21 mouse cellular contexts compared by ENCODE assay signal in genomic region chrX:99609591-99609990, GRCm38 (mm10).
A peak's percentile ranks its signal among the peaks of the same experiment; 100 is the strongest.
DNase-seq lines count a peak whose midpoint lies in the region; ATAC-seq and TF ChIP-seq lines count a peak whose summit lies in the region.
"Had no signal": no experiment of that assay in that cellular context is flagged by ENCODE, and none has a peak within 500 bp of the region (broad histone marks: within the 10 kb centered on the region; RNA-seq: fewer than 3 reads in every experiment).

No protein-coding gene starts in this region.

- no peaks in the 10 kb centered on the region for H3K9me3 ChIP-seq in kidney, embryonic 14.5 days (ENCODE audit: control insufficient read depth, low read length)
- no peaks in the 10 kb centered on the region for H3K9me3 ChIP-seq in liver, embryonic 12.5 days (replicated peaks)
- H3K9me3 ChIP-seq: forebrain, embryonic 13.5 days; heart, embryonic 15.5 days; hindbrain, embryonic 13.5 days had no signal

- no peaks in the 10 kb centered on the region for H3K27me3 ChIP-seq in kidney, adult 2 months (replicated peaks; ENCODE audit: control insufficient read depth, insufficient read depth, low read length)
- no peaks in the 10 kb centered on the region for H3K27me3 ChIP-seq in kidney, embryonic 14.5 days (ENCODE audit: control insufficient read depth, insufficient read depth, low read length)
- H3K27me3 ChIP-seq in liver, embryonic 12.5 days (replicated peaks) = peaks cover 69% of the 10 kb centered on the region
- H3K27me3 ChIP-seq: CH12.LX had no signal

- H3K4me3 ChIP-seq in kidney, adult 2 months (ENCODE audit: insufficient read depth, low read depth, low read length) = no peak overlapping the region
- no peak overlapping the region for H3K4me3 ChIP-seq in kidney, embryonic 14.5 days (ENCODE audit: low read length)
- no peak overlapping the region for H3K4me3 ChIP-seq in liver, embryonic 12.5 days
- H3K4me3 ChIP-seq: forebrain, embryonic 13.5 days; heart, embryonic 15.5 days; hindbrain, embryonic 13.5 days had no signal

- no peak for ATAC-seq in kidney, embryonic 14.5 days (ENCODE audit: low FRiP score, low TSS enrichment)
- ATAC-seq in liver, embryonic 12.5 days = no peak
- ATAC-seq: forebrain, embryonic 13.5 days; hindbrain, postnatal 0 days had no signal

- H3K27ac ChIP-seq in kidney, adult 2 months (ENCODE audit: insufficient read depth, low read depth, low read length) = no peak overlapping the region
- H3K27ac ChIP-seq in kidney, embryonic 14.5 days (ENCODE audit: low read depth, low read length) = no peak overlapping the region
- no peak overlapping the region for H3K27ac ChIP-seq in liver, embryonic 12.5 days
- H3K27ac ChIP-seq: forebrain, embryonic 13.5 days; heart, embryonic 15.5 days; hindbrain, postnatal 0 days had no signal

- H3K36me3 ChIP-seq in kidney, adult 2 months (ENCODE audit: control insufficient read depth, insufficient read depth, low read length) = no peaks in the 10 kb centered on the region
- no peaks in the 10 kb centered on the region for H3K36me3 ChIP-seq in kidney, embryonic 14.5 days (ENCODE audit: control insufficient read depth, insufficient read depth, low read length)
- no peaks in the 10 kb centered on the region for H3K36me3 ChIP-seq in liver, embryonic 12.5 days
- H3K36me3 ChIP-seq: heart, embryonic 15.5 days; hindbrain, embryonic 13.5 days had no signal

- DNase-seq in adrenal gland, postnatal 14 days = peak; percentile 21
- no peak for DNase-seq in adrenal gland, postnatal 4 days (ENCODE audit: low spot score in 2 of 2)
- DNase-seq in kidney, adult 2 months = peak; percentile 82
- DNase-seq in Muller cell, postnatal 12 days (ENCODE audit: inconsistent ontology term) = peak; percentile 10
- DNase-seq in kidney, postnatal 25 days = peak; percentile 57 to 73
- no peak for DNase-seq in natural killer cell, adult 2 months (ENCODE audit: low spot score in 2 of 2)
- DNase-seq: adrenal gland, adult 8-10 months; cerebellum, adult 11-12 months; cerebellum, adult 9-10 months; cerebellum, postnatal 25 days; gastrocnemius, postnatal 36 days; heart, adult 18-20 months; heart, postnatal 14 days had no signal

- no peak overlapping the region for H3K4me2 ChIP-seq in kidney, embryonic 14.5 days (replicated peaks; ENCODE audit: low read depth, low read length)
- no peak overlapping the region for H3K4me2 ChIP-seq in liver, embryonic 12.5 days
- H3K4me2 ChIP-seq: forebrain, embryonic 13.5 days; heart, embryonic 11.5 days; heart, embryonic 15.5 days; hindbrain, embryonic 13.5 days had no signal

- H3K9ac ChIP-seq in kidney, embryonic 14.5 days (ENCODE audit: low read depth, low read length) = no peak overlapping the region
- no peak overlapping the region for H3K9ac ChIP-seq in liver, embryonic 12.5 days
- H3K9ac ChIP-seq: forebrain, embryonic 13.5 days; heart, embryonic 15.5 days; hindbrain, embryonic 13.5 days had no signal

- no peak for TF ChIP-seq POLR2A in kidney, adult 2 months (IDR thresholded peaks at IDR 0.05; ENCODE audit: low read depth, low read length)

- TF ChIP-seq CTCF in kidney, adult 2 months (conservative IDR thresholded peaks at IDR 0.05; ENCODE audit: insufficient read depth, insufficient read length, low read depth, low read length) = no peak

- WGBS in kidney, adult 2 months = 15% methylated on average over 2 of the region's 2 CpGs
- 80% methylated on average over 2 of the region's 2 CpGs for WGBS in kidney, embryonic 14.5 days
- WGBS in liver, embryonic 12.5 days (ENCODE audit: insufficient replicate concordance) = 48% methylated on average over 2 of the region's 2 CpGs

- H3K4me1 ChIP-seq in kidney, adult 2 months (ENCODE audit: control insufficient read depth, insufficient read depth, low read length) = peaks cover 14% of the 10 kb centered on the region; the same call in 1 of the 2 replicates
- 0 out of 2 replicates have a peak, but pooled peaks cover 5% of the 10 kb centered on the region for H3K4me1 ChIP-seq in kidney, embryonic 14.5 days (ENCODE audit: control insufficient read depth, insufficient read depth, low read length)
- H3K4me1 ChIP-seq in liver, embryonic 12.5 days = no peaks in the 10 kb centered on the region
- H3K4me1 ChIP-seq: heart, embryonic 15.5 days had no signal

Comparison
In these comparisons a context has a peak if more than half of its experiments do, and no peak if none do; other contexts are left out.
1. DNase-seq: peak in adrenal gland, postnatal 14 days (single experiment), kidney, adult 2 months (single experiment), Muller cell, postnatal 12 days (single experiment) and kidney, postnatal 25 days (2 of 2); none in adrenal gland, postnatal 4 days (0 of 2) and natural killer cell, adult 2 months (0 of 2).